Mouse (Mus musculus) MEL (cell line): ENCODE data around the gene Olfr67. TPM values are rescaled to one million over a fixed set of nuclear protein-coding genes. Genes with fewer than 3 reads are reported as not detected.
"Not testable (repeated sequence)": the region's sequence is repeated elsewhere in the genome, so short reads cannot be mapped to it uniquely, and the experiment has no call there.

Experiments
- DNase-seq: peaks from one replicate; pipeline ENCODE4 v3.0.0; 2011; ENCODE audit warnings: low read depth, low spot score
- H3K27ac ChIP-seq: 2 replicates; pipeline ENCODE4 v1.5.1; 2012; ENCODE audit warnings: low read depth, mild to moderate bottlenecking, control low read depth, low read length, moderate library complexity; ENCODE audit not compliant: control insufficient read depth
- H3K27me3 ChIP-seq, 2 experiments: fragments of 150-350 bp in 1 of 2; sonication (generic) in 1 of 2; 2 replicates each; pipeline ENCODE4 v1.6.1; 2012; ENCODE audit warnings: low read length in 2 of 2, mild to moderate bottlenecking in 2 of 2, improper control_type of control experiment in 1 of 2, moderate library complexity in 1 of 2; ENCODE audit not compliant: insufficient read depth in 2 of 2, control insufficient read depth in 1 of 2
- H3K36me3 ChIP-seq, 2 experiments: 2 replicates each; pipeline ENCODE4 v1.6.1; 2012 to 2014; ENCODE audit warnings: low read length in 2 of 2, improper control_type of control experiment in 1 of 2, inconsistent platforms in 1 of 2, mild to moderate bottlenecking in 1 of 2; ENCODE audit not compliant: insufficient read depth in 2 of 2, control insufficient read depth in 1 of 2
- H3K4me1 ChIP-seq, 2 experiments: fragments of 150-350 bp in 1 of 2; sonication (generic) in 1 of 2; 2 replicates each; pipeline ENCODE4 v1.6.1; 2012; ENCODE audit warnings: low read length in 2 of 2, improper control_type of control experiment in 1 of 2, mild to moderate bottlenecking in 1 of 2; ENCODE audit not compliant: insufficient read depth in 2 of 2, control insufficient read depth in 1 of 2
- H3K4me3 ChIP-seq, 2 experiments: fragments of 150-350 bp in 1 of 2; sonication (generic) in 1 of 2; 2 replicates each; pipeline ENCODE4 v1.5.1; 2012; ENCODE audit warnings: low read depth in 2 of 2, low read length in 2 of 2, mild to moderate bottlenecking in 2 of 2, moderate library complexity in 2 of 2, control low read depth in 1 of 2, improper control_type of control experiment in 1 of 2; ENCODE audit not compliant: control insufficient read depth in 1 of 2, insufficient read depth in 1 of 2
- H3K79me2 ChIP-seq: 2 replicates; pipeline ENCODE4 v1.6.1; 2012; ENCODE audit warnings: mild to moderate bottlenecking, low read length, moderate library complexity; ENCODE audit not compliant: control insufficient read depth, poor library complexity, insufficient read depth
- H3K9ac ChIP-seq: 2 replicates; pipeline ENCODE4 v1.6.1; 2012; ENCODE audit warnings: low read depth, mild to moderate bottlenecking, control low read depth, low read length, moderate library complexity; ENCODE audit not compliant: control insufficient read depth, poor library complexity, severe bottlenecking
- H3K9me3 ChIP-seq: fragments of 150-350 bp; sonication (generic); replicated peaks from 2 replicates; pipeline ENCODE4 v1.6.1; 2012; ENCODE audit warnings: mild to moderate bottlenecking, low read length, improper control_type of control experiment, moderate library complexity; ENCODE audit not compliant: insufficient read depth
- BHLHE40 ChIP-seq: IDR thresholded peaks from 2 replicates; pipeline ENCODE4 v1.6.1; 2012; ENCODE audit warnings: low read depth, mild to moderate bottlenecking, inconsistent platforms, low read length, improper control_type of control experiment, borderline replicate concordance
- CHD1 ChIP-seq: IDR thresholded peaks from 2 replicates; pipeline ENCODE4 v1.6.1; 2012; ENCODE audit warnings: low read depth, mild to moderate bottlenecking, inconsistent platforms, low read length, improper control_type of control experiment
- CHD2 ChIP-seq: IDR thresholded peaks from 2 replicates; pipeline ENCODE4 v1.6.1; 2011; ENCODE audit warnings: low read length, improper control_type of control experiment
- CTCF ChIP-seq, 3 experiments: IDR thresholded peaks in 2 of 3; conservative IDR thresholded peaks in 1 of 3; 2 replicates each; pipeline ENCODE4 v1.5.1; 2011 to 2012; ENCODE audit warnings: low read length in 3 of 3, low read depth in 2 of 3, mild to moderate bottlenecking in 2 of 3, improper control_type of control experiment in 1 of 3, inconsistent platforms in 1 of 3, mixed read lengths in 1 of 3, moderate library complexity in 1 of 3; ENCODE audit not compliant: control insufficient read depth in 1 of 3, insufficient read depth in 1 of 3, poor library complexity in 1 of 3, severe bottlenecking in 1 of 3
- E2F4 ChIP-seq: IDR thresholded peaks from 2 replicates; pipeline ENCODE4 v1.6.1; 2011; ENCODE audit warnings: low read depth, low read length, improper control_type of control experiment, borderline replicate concordance
- ELF1 ChIP-seq: IDR thresholded peaks from 2 replicates; pipeline ENCODE4 v1.6.1; 2014; ENCODE audit warnings: low read depth, mild to moderate bottlenecking, inconsistent platforms, low read length, improper control_type of control experiment, moderate library complexity
- ETS1 ChIP-seq: IDR thresholded peaks from 2 replicates; pipeline ENCODE4 v1.6.1; 2012; ENCODE audit warnings: low read depth, mild to moderate bottlenecking, inconsistent platforms, low read length, improper control_type of control experiment, moderate library complexity
- GATA1 ChIP-seq: IDR thresholded peaks from 2 replicates; pipeline ENCODE4 v1.6.1; 2011; ENCODE audit warnings: low read depth, low read length, improper control_type of control experiment
- JUND ChIP-seq: IDR thresholded peaks from 2 replicates; pipeline ENCODE4 v1.6.1; 2011; ENCODE audit warnings: low read depth, mild to moderate bottlenecking, improper control_type of control experiment, low read length
- KAT2A ChIP-seq: conservative IDR thresholded peaks from 2 replicates; pipeline ENCODE4 v1.6.1; 2012; ENCODE audit warnings: low read depth, low read length, improper control_type of control experiment, inconsistent platforms
- MAX ChIP-seq: IDR thresholded peaks from 2 replicates; pipeline ENCODE4 v1.6.1; 2011; ENCODE audit warnings: low read length, improper control_type of control experiment
- MXI1 ChIP-seq: IDR thresholded peaks from 2 replicates; pipeline ENCODE4 v1.6.1; 2011; ENCODE audit warnings: mild to moderate bottlenecking, low read depth, low read length, improper control_type of control experiment
- MYB ChIP-seq: IDR thresholded peaks from 2 replicates; pipeline ENCODE4 v1.6.1; 2011; ENCODE audit warnings: mild to moderate bottlenecking, low read depth, low read length, improper control_type of control experiment
- NRF1 ChIP-seq: IDR thresholded peaks from 2 replicates; pipeline ENCODE4 v1.6.1; 2014; ENCODE audit warnings: low read depth, mild to moderate bottlenecking, inconsistent platforms, low read length, improper control_type of control experiment, moderate library complexity; ENCODE audit not compliant: poor library complexity, insufficient read depth, severe bottlenecking
- POLR2A ChIP-seq, 2 experiments: IDR thresholded peaks; 2 replicates each; pipeline ENCODE4 v1.6.1; 2011 to 2012; ENCODE audit warnings: low read length in 2 of 2, mild to moderate bottlenecking in 2 of 2, control low read depth in 1 of 2, improper control_type of control experiment in 1 of 2, low read depth in 1 of 2, moderate library complexity in 1 of 2; ENCODE audit not compliant: control insufficient read depth in 1 of 2, insufficient read depth in 1 of 2, poor library complexity in 1 of 2
- RAD21 ChIP-seq: IDR thresholded peaks from 2 replicates; pipeline ENCODE4 v1.6.1; 2011; ENCODE audit warnings: mild to moderate bottlenecking, low read depth, low read length, improper control_type of control experiment
- RCOR1 ChIP-seq: IDR thresholded peaks from 2 replicates; pipeline ENCODE4 v1.6.1; 2012; ENCODE audit warnings: low read depth, mild to moderate bottlenecking, inconsistent platforms, low read length, improper control_type of control experiment
- SIN3A ChIP-seq: IDR thresholded peaks from 2 replicates; pipeline ENCODE4 v1.6.1; 2012; ENCODE audit warnings: low read length, improper control_type of control experiment, inconsistent platforms
- SMC3 ChIP-seq: IDR thresholded peaks from 2 replicates; pipeline ENCODE4 v1.6.1; 2011; ENCODE audit warnings: low read depth, low read length, improper control_type of control experiment
- TAL1 ChIP-seq: IDR thresholded peaks from 2 replicates; pipeline ENCODE4 v1.6.1; 2012; ENCODE audit warnings: mild to moderate bottlenecking, inconsistent platforms, low read length, moderate library complexity, mixed read lengths
- TBP ChIP-seq: IDR thresholded peaks from 2 replicates; pipeline ENCODE4 v1.8.0; 2011; ENCODE audit warnings: low read depth, low read length, improper control_type of control experiment
- TCF12 ChIP-seq: IDR thresholded peaks from 2 replicates; pipeline ENCODE4 v1.6.1; 2014; ENCODE audit warnings: low read depth, mild to moderate bottlenecking, inconsistent platforms, low read length, improper control_type of control experiment, moderate library complexity
- UBTF ChIP-seq: IDR thresholded peaks from 2 replicates; pipeline ENCODE4 v1.6.1; 2012; ENCODE audit warnings: low read depth, mild to moderate bottlenecking, inconsistent platforms, low read length, improper control_type of control experiment, moderate library complexity, borderline replicate concordance; ENCODE audit not compliant: insufficient read depth
- USF2 ChIP-seq, 2 experiments: IDR thresholded peaks; 2 replicates each; pipeline ENCODE4 v1.6.1; 2011 to 2012; ENCODE audit warnings: improper control_type of control experiment in 2 of 2, low read length in 2 of 2, borderline replicate concordance in 1 of 2, inconsistent platforms in 1 of 2, low read depth in 1 of 2, mild to moderate bottlenecking in 1 of 2; ENCODE audit not compliant: insufficient read depth in 1 of 2
- ZC3H11A ChIP-seq: IDR thresholded peaks from 2 replicates; pipeline ENCODE4 v1.6.1; 2012; ENCODE audit warnings: low read depth, mild to moderate bottlenecking, inconsistent platforms, low read length, improper control_type of control experiment
- ZKSCAN1 ChIP-seq: IDR thresholded peaks from 2 replicates; pipeline ENCODE4 v1.6.1; 2012; ENCODE audit warnings: low read depth, mild to moderate bottlenecking, inconsistent platforms, low read length, improper control_type of control experiment, moderate library complexity
- ZMIZ1 ChIP-seq: IDR thresholded peaks from 2 replicates; pipeline ENCODE4 v1.6.1; 2012; ENCODE audit warnings: low read depth, mild to moderate bottlenecking, inconsistent platforms, low read length, improper control_type of control experiment, moderate library complexity
- ZNF384 ChIP-seq: IDR thresholded peaks from 2 replicates; pipeline ENCODE4 v1.6.1; 2012; ENCODE audit warnings: low read depth, mild to moderate bottlenecking, inconsistent platforms, low read length, improper control_type of control experiment
- polyA plus RNA-seq, 2 experiments: library from polyadenylated mRNA; stranded (reverse) in 1 of 2; unstranded in 1 of 2; fragments of >175 nt in 1 of 2; fragments of >200 nt in 1 of 2; gene quantifications; 2 replicates each; pipeline versions ENCODE4 v1.2.1 to v1.2.4; 2012; ENCODE audit warnings: low replicate concordance in 2 of 2, low read depth in 1 of 2; ENCODE audit not compliant: insufficient read length in 2 of 2, insufficient read depth in 1 of 2, missing spikeins in 1 of 2
- total RNA-seq: library from RNA; depleted of rRNA; stranded (reverse); fragments of 300-350 nt; gene quantifications from 2 replicates; pipeline ENCODE4 v1.2.3, GENCODE M21; 2012

The Olfr67 gene
- total and polyA plus RNA-seq, 3 experiments, result not detected

- DNase-seq, result peak; percentile 50
- H3K4me3 ChIP-seq, H3K9me3 ChIP-seq, H3K79me2 ChIP-seq, H3K9ac ChIP-seq, H3K27me3 ChIP-seq: not testable (repeated sequence)
- Histone ChIP-seq H3K36me3 (peaks cover 0 to 27% of the 10 kb centered on the region in 2 experiments; a peak in 2 of 4 replicates), H3K27ac (peak overlapping the region; percentile 57), H3K4me1 (peaks cover 15 to 18% of the 10 kb centered on the region in 2 experiments)
Measured at GRCm38 (mm10) chr7:103808120-103808519, 16.5 kb upstream of the Olfr67 start.

DNA sequence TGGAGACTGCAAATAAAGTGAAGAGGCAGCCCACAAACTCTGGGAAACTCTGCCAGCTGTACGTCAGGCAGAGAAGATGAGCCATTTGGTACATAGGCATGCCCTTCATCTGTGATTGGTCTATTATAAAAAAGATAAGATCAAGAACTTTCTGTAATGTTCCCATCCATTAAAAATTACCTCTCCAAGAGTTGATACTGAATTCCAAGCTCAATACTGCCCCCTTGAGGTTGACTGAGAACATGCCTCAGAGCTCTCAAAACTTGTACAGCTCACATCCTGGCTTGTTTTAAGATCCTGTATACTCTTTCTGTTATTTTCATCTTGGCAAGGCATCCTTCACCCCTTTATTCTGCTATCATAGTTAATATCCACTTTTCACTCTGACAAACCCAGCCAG, 15.2 kb upstream of the Olfr67 start:
- peaks cover 15 to 16% of the 10 kb centered on the region in 2 experiments for H3K4me1 ChIP-seq
- H3K9me3 ChIP-seq, result no peaks in the 10 kb centered on the region
- no peak overlapping the region for H3K27ac ChIP-seq
- H3K79me2 ChIP-seq, result no peaks in the 10 kb centered on the region
- H3K27me3 ChIP-seq, result no peaks in the 10 kb centered on the region
- H3K4me3 ChIP-seq, result no peak overlapping the region
- DNase-seq, result peak; percentile 71
- H3K9ac ChIP-seq, result no peak overlapping the region
- TF ChIP-seq TAL1, result no peak
- TF ChIP-seq ZKSCAN1, result no peak
- TF ChIP-seq SMC3, result peak; percentile 47
- TF ChIP-seq JUND, result no peak
- TF ChIP-seq POLR2A (IDR thresholded peaks at IDR 0.05; ENCODE audit: control insufficient read depth in 1 of 2, insufficient read depth in 1 of 2, low read depth in 1 of 2, low read length in 2 of 2, poor library complexity in 1 of 2), result no peak
- TF ChIP-seq ZC3H11A, result 0 out of 2 replicates have a peak, but pooled peaks have one; percentile 29
- no peak for TF ChIP-seq MYB
- TF ChIP-seq ETS1, result no peak
- TF ChIP-seq SIN3A, result 0 out of 2 replicates have a peak, but pooled peaks have one; percentile 21
- TF ChIP-seq ZNF384, result peak; percentile 32; the same call in 1 of the 2 replicates
- no peak for TF ChIP-seq KAT2A
- no peak for TF ChIP-seq RCOR1
- no peak for TF ChIP-seq E2F4
- TF ChIP-seq GATA1, result no peak
- no peak for TF ChIP-seq ZMIZ1
- no peak for TF ChIP-seq TBP
- peak; percentile 34 to 58 (median 46); a peak in 5 of 6 replicates for TF ChIP-seq CTCF (IDR thresholded peaks at IDR 0.05 in 2 of 3, conservative IDR thresholded peaks at IDR 0.05 in 1 of 3; ENCODE audit: control insufficient read depth in 1 of 3, insufficient read depth in 1 of 3, low read depth in 2 of 3, low read length in 3 of 3, poor library complexity in 1 of 3, severe bottlenecking in 1 of 3)
- TF ChIP-seq TCF12, result no peak
- TF ChIP-seq UBTF, result no peak
- no peak for TF ChIP-seq CHD2
- no peak for TF ChIP-seq USF2 (IDR thresholded peaks at IDR 0.05; ENCODE audit: borderline replicate concordance in 1 of 2, insufficient read depth in 1 of 2, low read depth in 1 of 2, low read length in 2 of 2)
- TF ChIP-seq RAD21, result peak; percentile 47
- TF ChIP-seq MAX, result no peak
- 0 out of 2 replicates have a peak, but pooled peaks have one; percentile 22 for TF ChIP-seq MXI1
- TF ChIP-seq CHD1, result no peak
- TF ChIP-seq NRF1, result no peak
- no peak for TF ChIP-seq ELF1
- 0 out of 2 replicates have a peak, but pooled peaks have one; percentile 21 for TF ChIP-seq BHLHE40
- peaks cover 0 to 24% of the 10 kb centered on the region in 2 experiments; a peak in 2 of 4 replicates for H3K36me3 ChIP-seq
